Mouse (Mus musculus): Measurements from ENCODE around the gene Tbc1d10c.

DNA sequence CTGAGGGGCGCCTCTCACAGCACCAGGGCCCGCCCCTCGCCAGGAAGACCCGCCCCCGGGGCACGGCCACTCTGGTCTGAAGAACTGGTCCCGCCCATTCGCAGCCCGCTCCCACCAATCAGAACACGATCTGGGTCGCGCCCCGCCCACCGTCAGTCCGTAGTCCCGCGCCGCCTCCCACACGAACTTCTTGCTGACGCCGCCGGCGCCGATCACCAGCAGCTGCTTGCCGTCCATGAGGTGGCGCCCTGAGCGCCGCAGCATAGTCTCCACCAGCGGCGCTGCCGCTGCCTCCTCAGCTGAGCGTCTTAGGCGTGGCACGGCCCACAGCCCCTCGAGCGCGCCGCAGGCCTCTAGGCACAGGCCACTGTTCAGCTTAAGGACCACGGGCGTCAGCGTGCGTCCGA is 21.7 kb downstream of the Tbc1d10c start:
- peak in 1 of 2 experiments; percentile 99; a peak in 2 of 4 replicates for TF ChIP-seq CTCF (conservative IDR thresholded peaks at IDR 0.05 in 1 of 2, IDR thresholded peaks at IDR 0.05 in 1 of 2; ENCODE audit: low read depth in 2 of 2, low read length in 2 of 2)
- peak; percentile 76 for TF ChIP-seq POLR2A (IDR thresholded peaks at IDR 0.05; ENCODE audit: low read depth, low read length)
- no peak for TF ChIP-seq EP300 (IDR thresholded peaks at IDR 0.05; ENCODE audit: low read length)
- TF ChIP-seq ZNF384 (IDR thresholded peaks at IDR 0.05; ENCODE audit: low read depth, low read length) = no peak
- TF ChIP-seq MEF2A (IDR thresholded peaks at IDR 0.05; ENCODE audit: borderline replicate concordance, low read depth, low read length) = peak; percentile 36; the same call in 1 of the 2 replicates
- TF ChIP-seq CHD2 (IDR thresholded peaks at IDR 0.05; ENCODE audit: low read length) = no peak
